Mouse (Mus musculus) heart, embryonic 13.5 days (tissue): ENCODE results near the gene Htra1. TPM values are rescaled to one million over a fixed set of nuclear protein-coding genes. Genes with fewer than 3 reads are reported as not detected.

ENCODE experiments used
- ATAC-seq: fragments of 200-750 bp; cut with Nextera tagmentation; 2 replicates; pipeline ENCODE4 v1.8.0; 2017; ENCODE audit warnings: moderate TSS enrichment; ENCODE audit not compliant: insufficient number of reproducible peaks, low FRiP score, low TSS enrichment; ENCODE audit errors: extremely low read depth
- H3K27ac ChIP-seq: fragments of 300-500 bp; sonication (generic); replicated peaks from 2 replicates; pipeline ENCODE4 v1.5.1; 2015; ENCODE audit warnings: moderate library complexity, mild to moderate bottlenecking, inconsistent platforms
- H3K27me3 ChIP-seq: fragments of 300-500 bp; sonication (generic); replicated peaks from 2 replicates; pipeline ENCODE4 v1.6.1; 2015; ENCODE audit warnings: mild to moderate bottlenecking, inconsistent platforms
- H3K36me3 ChIP-seq: fragments of 300-500 bp; sonication (generic); 2 replicates; pipeline ENCODE4 v1.6.1; 2015; ENCODE audit warnings: mild to moderate bottlenecking, inconsistent platforms
- H3K4me1 ChIP-seq: fragments of 300-500 bp; sonication (generic); 2 replicates; pipeline ENCODE4 v1.6.1; 2015; ENCODE audit warnings: inconsistent platforms
- H3K4me2 ChIP-seq: fragments of 300-500 bp; sonication (generic); 2 replicates; pipeline ENCODE4 v1.6.1; 2015; ENCODE audit warnings: inconsistent platforms, mild to moderate bottlenecking, moderate library complexity
- H3K4me3 ChIP-seq: fragments of 300-500 bp; sonication (generic); 2 replicates; pipeline ENCODE4 v1.5.1; 2015; ENCODE audit warnings: moderate library complexity, mild to moderate bottlenecking, inconsistent platforms
- H3K9ac ChIP-seq: fragments of 300-500 bp; sonication (generic); 2 replicates; pipeline ENCODE4 v1.6.1; 2015; ENCODE audit warnings: inconsistent platforms, mild to moderate bottlenecking, moderate library complexity
- H3K9me3 ChIP-seq: fragments of 300-500 bp; sonication (generic); 2 replicates; pipeline ENCODE4 v1.6.1; 2016; ENCODE audit warnings: inconsistent platforms
- WGBS: fragments of 180-500 bp; shearing (Covaris S2); methylation state at CpG from one replicate; pipeline ENCODE4 v1.1.7; 2015; ENCODE audit warnings: mixed read lengths; 5-methylcytosine and 5-hydroxymethylcytosine counted together
- polyA plus RNA-seq: library from polyadenylated mRNA; unstranded; fragments of >200 nt; fragmentation: Nextera tagmentation; extraction: Ambion mirVana; gene quantifications from 2 replicates; pipeline ENCODE4 v1.2.1, GENCODE M21; 2015

Gene Htra1
- polyA plus RNA-seq, 1 experiment from 2014 or later: 52.9 TPM

DNA sequence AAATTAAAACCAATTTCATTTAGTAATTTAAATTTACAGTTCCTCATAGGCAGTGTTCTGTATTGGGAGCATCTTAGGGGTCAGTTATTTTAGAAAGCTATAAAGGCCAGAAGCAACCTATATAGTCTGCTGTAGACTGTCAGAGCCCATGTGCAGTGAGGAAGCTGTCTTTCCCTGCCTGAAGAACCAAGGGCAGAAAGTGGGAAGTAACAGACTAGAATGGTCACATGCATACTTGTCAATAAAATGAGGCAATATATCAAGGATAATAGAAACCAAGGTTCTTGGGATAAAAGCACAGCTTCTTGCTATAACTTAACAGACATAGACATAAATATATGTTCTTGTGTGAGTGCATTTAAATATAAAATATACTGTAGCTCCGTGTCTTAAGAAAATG lies 33.0 kb upstream of the Htra1 start:
- no peaks in the 10 kb centered on the region for H3K27me3 ChIP-seq
- peaks cover 85% of the 10 kb centered on the region for H3K36me3 ChIP-seq
- no peak overlapping the region for H3K4me3 ChIP-seq
- ATAC-seq: no peak
- no peaks in the 10 kb centered on the region for H3K4me1 ChIP-seq
- H3K9ac ChIP-seq: no peak overlapping the region
- H3K4me2 ChIP-seq: no peak overlapping the region
- 84% methylated on average over 1 of the region's 1 CpGs for WGBS
- H3K27ac ChIP-seq: no peak overlapping the region
- H3K9me3 ChIP-seq: no peaks in the 10 kb centered on the region

DNA sequence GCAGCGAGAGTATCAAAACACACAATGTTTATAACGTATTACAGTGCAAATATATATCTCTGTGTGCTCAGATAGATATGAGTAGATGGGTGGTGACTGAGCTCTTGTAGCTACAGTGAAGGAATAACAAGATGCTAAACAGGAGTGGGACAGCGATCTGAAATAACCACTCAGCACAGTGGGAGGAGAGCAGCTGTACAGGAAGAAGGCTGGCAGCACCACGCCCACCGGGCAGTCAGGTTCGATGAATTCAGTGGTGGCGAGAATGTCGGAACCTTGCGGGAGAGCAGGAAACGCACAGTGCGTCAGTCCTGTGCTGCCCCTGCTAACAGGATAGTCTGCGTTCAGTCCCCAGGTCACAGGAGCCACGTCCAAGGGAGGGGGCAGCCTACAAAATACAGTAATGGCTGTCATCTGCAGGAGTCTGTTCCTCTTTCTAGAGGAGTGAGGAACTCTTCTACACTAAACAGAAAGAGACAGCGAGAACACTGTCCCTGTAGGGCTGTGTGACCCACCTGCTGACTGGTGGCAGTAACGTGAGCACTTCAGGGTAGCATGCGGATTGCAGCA lies 32.3 kb upstream of the Htra1 start:
- no peak overlapping the region for H3K9ac ChIP-seq
- no peaks in the 10 kb centered on the region for H3K4me1 ChIP-seq
- ATAC-seq: no peak
- 83% methylated on average over 16 of the region's 16 CpGs for WGBS
- no peaks in the 10 kb centered on the region for H3K27me3 ChIP-seq
- no peak overlapping the region for H3K27ac ChIP-seq
- H3K36me3 ChIP-seq: peaks cover 86% of the 10 kb centered on the region
- H3K4me3 ChIP-seq: no peak overlapping the region
- no peaks in the 10 kb centered on the region for H3K9me3 ChIP-seq
- H3K4me2 ChIP-seq: no peak overlapping the region

DNA sequence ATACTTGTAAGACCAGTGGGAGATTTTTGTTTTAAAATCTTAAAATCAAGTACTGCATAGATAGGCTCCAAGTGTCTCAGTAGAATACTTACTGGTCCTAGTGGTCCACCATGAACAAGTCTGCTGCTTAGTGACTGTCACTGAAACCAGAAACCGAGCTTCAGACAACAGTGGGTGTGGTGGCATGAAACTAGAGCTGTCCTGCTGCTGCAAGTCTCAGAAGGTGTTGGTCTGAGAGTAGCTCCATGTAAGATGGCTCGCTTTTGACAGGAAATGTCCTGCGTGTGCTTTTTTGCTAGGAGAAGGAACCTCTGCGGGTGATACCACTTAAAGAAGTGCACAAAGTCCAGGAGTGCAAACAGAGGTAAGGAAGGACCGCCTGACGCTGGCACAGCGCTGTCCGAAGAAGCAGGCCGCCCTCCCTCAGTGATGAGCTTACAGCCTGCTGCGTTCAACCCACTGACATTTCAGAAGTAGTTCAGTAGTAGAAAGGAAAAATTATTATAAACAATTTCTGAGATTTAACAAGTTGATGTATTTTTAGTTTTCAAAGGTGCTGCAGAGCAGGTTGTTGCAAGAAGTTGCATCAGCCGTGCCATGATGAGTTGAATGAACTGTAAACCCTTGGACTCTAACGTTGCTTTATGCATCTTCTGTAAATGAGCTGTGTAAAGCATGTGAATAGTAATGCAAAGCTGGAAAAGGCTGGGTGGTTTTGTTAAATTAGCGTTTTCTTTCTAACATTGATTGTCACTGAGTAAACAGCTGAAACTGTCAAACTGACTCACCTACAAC lies 31.1 kb upstream of the Htra1 start:
- Histone ChIP-seq H3K4me2 (no peak overlapping the region), H3K4me1 (no peaks in the 10 kb centered on the region), H3K27ac (no peak overlapping the region), H3K36me3 (peaks cover 87% of the 10 kb centered on the region), H3K27me3 (no peaks in the 10 kb centered on the region), H3K4me3 (no peak overlapping the region), H3K9me3 (no peaks in the 10 kb centered on the region), H3K9ac (no peak overlapping the region)
- 86% methylated on average over 13 of the region's 13 CpGs for WGBS
- no peak for ATAC-seq

DNA sequence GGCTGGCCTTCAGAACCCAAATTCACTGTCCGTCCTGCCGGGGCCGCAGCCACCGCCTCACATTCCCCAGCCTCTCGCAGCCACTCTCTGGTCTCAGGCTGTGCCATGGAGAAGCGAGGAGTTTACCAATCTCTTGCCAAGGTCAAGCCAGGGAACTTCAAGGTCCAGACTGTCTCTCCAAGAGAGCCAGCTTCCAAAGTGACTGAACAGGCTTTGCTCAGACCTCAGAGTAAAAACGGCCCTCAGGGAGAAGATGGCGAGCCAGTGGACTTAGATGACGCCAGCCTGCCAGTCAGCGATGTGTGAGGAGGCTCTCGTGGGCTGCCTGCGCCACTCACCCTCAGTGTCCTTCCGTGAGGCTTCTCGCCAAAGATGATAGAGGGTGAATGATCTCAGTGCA lies 25.1 kb upstream of the Htra1 start:
- H3K27me3 ChIP-seq: no peaks in the 10 kb centered on the region
- no peaks in the 10 kb centered on the region for H3K9me3 ChIP-seq
- H3K4me2 ChIP-seq: no peak overlapping the region
- H3K4me3 ChIP-seq: no peak overlapping the region
- no peak overlapping the region for H3K27ac ChIP-seq
- no peak overlapping the region for H3K9ac ChIP-seq
- H3K36me3 ChIP-seq: peaks cover 77% of the 10 kb centered on the region
- 84% methylated on average over 14 of the region's 14 CpGs for WGBS
- no peaks in the 10 kb centered on the region for H3K4me1 ChIP-seq
- ATAC-seq: no peak

DNA sequence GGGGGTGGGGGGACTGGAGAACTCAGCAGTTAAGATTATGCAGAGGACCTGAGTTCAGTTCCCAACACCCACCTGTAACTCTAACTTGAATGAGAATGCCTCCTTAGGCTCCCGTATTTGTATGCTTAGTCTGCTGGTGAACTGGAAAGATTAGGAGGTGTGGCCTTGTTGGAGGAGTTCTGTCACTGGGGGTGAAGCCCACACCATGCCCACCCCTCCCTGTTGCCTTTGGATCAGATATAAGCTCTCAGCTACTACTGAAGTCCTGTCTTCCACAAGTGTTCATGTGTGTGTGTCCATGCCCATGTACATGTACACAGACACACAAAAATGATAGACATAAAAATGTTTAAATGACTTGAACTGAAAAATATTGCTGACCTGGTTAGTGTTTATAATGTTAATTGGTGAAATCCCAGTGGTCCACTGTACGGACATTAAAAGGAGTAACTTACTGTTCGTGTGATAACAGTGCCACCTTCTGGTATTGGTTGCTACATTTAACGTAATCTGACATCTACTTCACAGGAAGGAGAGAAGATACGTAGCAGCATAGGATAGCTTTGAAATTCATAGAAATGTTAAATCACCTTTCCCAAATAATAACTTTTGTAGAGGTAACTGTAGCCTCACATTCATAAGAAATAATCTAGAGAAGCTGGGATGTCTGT lies 21.1 kb upstream of the Htra1 start:
- Histone ChIP-seq H3K27ac (no peak overlapping the region), H3K27me3 (no peaks in the 10 kb centered on the region), H3K4me1 (no peaks in the 10 kb centered on the region; the same call in 1 of the 2 replicates), H3K4me3 (no peak overlapping the region), H3K9me3 (no peaks in the 10 kb centered on the region), H3K36me3 (peaks cover 43% of the 10 kb centered on the region), H3K9ac (no peak overlapping the region), H3K4me2 (no peak overlapping the region)
- ATAC-seq: no peak
- 43% methylated on average over 5 of the region's 5 CpGs for WGBS

DNA sequence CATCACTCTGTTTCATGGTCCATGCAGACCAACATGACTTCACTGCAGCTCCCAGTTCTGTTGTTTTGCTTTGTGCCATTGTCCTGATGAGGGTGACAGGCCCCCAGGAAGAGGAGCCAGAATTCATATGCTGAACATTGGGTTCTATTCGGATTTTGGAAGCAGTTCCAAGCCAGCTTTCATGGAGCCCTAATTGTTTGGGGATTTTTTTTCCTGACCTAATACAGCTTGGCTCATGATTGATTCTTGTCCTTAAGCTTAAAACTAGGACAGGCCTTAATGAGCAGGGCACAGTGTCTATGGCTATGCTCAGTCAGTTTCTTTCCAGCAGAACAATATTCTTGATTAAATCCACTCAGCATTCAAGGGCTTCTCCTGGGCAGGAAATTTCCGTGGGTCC lies 17.7 kb upstream of the Htra1 start:
- no peak overlapping the region for H3K9ac ChIP-seq
- no peak overlapping the region for H3K27ac ChIP-seq
- no peaks in the 10 kb centered on the region; the same call in 1 of the 2 replicates for H3K4me1 ChIP-seq
- WGBS: 73% methylated on average over 2 of the region's 2 CpGs
- no peak for ATAC-seq
- no peak overlapping the region for H3K4me2 ChIP-seq
- peaks cover 12% of the 10 kb centered on the region for H3K36me3 ChIP-seq
- no peaks in the 10 kb centered on the region for H3K9me3 ChIP-seq
- H3K27me3 ChIP-seq: no peaks in the 10 kb centered on the region
- no peak overlapping the region for H3K4me3 ChIP-seq

DNA sequence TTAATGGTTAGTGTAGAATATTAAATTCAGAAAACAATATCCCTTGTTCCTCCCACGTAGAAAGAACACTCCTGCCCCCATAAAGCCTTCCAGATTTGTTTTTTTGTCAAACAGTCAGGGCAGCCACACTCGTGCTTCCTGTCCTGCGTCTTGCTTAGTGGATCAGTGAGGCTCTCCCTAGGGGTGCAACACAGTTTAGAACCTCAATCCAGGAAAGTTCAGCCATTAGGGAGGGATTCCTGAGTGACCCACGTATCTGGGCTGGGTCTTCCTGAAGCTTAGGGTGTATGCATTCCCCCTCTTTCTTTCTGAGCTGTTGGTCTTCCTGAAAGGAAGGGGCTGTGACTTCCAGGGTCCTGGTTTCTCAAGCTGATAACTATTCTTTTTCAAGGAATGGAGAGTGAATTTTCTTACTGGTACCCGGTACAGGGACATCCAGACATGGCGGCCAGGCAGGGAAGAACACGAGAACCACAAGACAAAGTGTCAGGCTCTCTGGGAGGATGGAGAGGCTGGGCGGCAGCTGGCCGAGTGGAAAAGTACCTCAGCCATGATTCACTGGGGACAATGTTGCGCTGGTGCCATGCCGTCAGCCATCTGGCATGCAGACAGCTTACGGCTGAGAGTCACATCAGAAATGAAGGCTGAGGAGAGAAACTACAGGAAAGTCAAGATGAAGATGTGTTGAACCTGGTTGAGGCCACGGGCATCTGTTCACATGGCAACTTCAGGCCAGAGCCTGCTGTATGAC lies 12.8 kb upstream of the Htra1 start:
- no peak overlapping the region for H3K27ac ChIP-seq

DNA sequence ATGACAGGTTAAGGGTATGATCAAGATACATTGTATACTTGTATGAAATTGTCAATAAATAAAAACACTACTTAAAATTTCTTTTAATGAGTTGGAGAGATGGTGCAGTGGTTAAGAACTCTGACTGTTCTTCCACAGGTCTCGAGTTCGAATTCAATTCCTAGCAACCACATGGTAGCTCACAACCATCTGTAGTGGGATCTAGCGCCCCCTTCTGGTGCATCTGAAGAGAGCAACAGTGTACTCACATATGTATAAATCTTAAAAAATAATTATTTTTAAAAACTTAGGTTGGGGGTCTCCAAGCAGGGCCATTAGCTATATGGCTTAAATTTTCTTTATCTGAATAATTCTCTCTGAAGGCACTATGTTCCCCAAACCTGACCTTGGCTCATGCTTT lies 5.5 kb upstream of the Htra1 start:
- no peak overlapping the region for H3K27ac ChIP-seq
- no peaks in the 10 kb centered on the region for H3K9me3 ChIP-seq
- no peak for ATAC-seq
- H3K9ac ChIP-seq: no peak overlapping the region
- 63% methylated on average over 3 of the region's 3 CpGs for WGBS
- H3K4me1 ChIP-seq: peaks cover 8% of the 10 kb centered on the region
- no peaks in the 10 kb centered on the region for H3K36me3 ChIP-seq
- peaks cover 32% of the 10 kb centered on the region for H3K27me3 ChIP-seq
- H3K4me3 ChIP-seq: no peak overlapping the region
- no peak overlapping the region for H3K4me2 ChIP-seq

More for the DNA sequence above, 12.8 kb upstream of the Htra1 start:
- H3K9ac ChIP-seq: no peak overlapping the region
- no peaks in the 10 kb centered on the region for H3K9me3 ChIP-seq
- H3K4me1 ChIP-seq: no peaks in the 10 kb centered on the region; the same call in 1 of the 2 replicates
- no peaks in the 10 kb centered on the region for H3K36me3 ChIP-seq
- no peaks in the 10 kb centered on the region for H3K27me3 ChIP-seq
- H3K4me2 ChIP-seq: no peak overlapping the region
- no peak for ATAC-seq
- H3K4me3 ChIP-seq: no peak overlapping the region
- 65% methylated on average over 13 of the region's 13 CpGs for WGBS

DNA sequence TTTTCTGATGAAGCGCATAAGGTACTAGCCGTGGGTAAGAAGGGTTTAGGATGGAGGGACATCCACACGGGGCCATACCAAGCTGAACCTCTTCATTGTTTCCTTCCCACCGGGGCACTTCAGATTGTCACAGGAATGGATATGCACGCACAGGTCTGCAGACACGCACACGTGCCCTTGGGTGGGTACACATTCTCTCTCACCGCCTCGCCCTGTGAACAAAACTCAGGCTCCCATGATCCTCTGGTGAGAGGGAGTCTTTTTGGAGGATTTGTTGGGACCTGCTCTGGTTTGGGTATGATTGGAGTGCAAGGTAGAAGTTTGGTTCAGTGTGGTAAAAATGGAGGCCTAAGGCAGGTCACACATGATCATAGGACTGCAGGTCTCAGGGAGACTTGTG lies 3.0 kb upstream of the Htra1 start:
- Histone ChIP-seq H3K27ac (no peak overlapping the region), H3K4me2 (no peak overlapping the region), H3K27me3 (peaks cover 53% of the 10 kb centered on the region), H3K4me3 (no peak overlapping the region), H3K9ac (no peak overlapping the region), H3K9me3 (no peaks in the 10 kb centered on the region), H3K36me3 (no peaks in the 10 kb centered on the region), H3K4me1 (peaks cover 25% of the 10 kb centered on the region)
- 79% methylated on average over 9 of the region's 9 CpGs for WGBS
- no peak for ATAC-seq

DNA sequence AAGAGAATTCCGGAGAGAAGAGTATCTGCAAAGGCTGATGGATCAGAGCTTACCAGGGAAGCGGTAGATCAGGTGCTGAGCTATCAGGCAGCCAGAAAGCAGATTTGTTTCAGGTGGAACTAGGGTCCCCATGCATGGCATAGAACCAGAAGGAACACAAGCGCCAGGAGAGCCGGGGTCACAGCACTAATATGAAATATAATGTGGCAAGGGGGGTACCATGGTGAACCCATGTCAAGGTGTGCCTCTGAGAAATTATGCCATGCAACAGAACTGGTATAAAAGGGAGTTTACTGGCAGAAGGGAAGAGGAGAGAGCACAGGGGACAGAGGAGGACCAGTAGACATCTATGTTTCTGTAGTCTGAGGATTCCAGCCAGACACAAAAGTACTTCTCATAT lies 1.3 kb upstream of the Htra1 start:
- H3K27ac ChIP-seq: no peak overlapping the region
- no peaks in the 10 kb centered on the region for H3K36me3 ChIP-seq
- H3K4me2 ChIP-seq: peak overlapping the region; percentile 96; the same call in 1 of the 2 replicates
- no peak for ATAC-seq
- H3K27me3 ChIP-seq: peaks cover 71% of the 10 kb centered on the region
- H3K9me3 ChIP-seq: no peaks in the 10 kb centered on the region
- H3K9ac ChIP-seq: no peak overlapping the region
- WGBS: 78% methylated on average over 4 of the region's 4 CpGs
- peak overlapping the region; percentile 73; the same call in 1 of the 2 replicates for H3K4me3 ChIP-seq
- peaks cover 40% of the 10 kb centered on the region for H3K4me1 ChIP-seq

DNA sequence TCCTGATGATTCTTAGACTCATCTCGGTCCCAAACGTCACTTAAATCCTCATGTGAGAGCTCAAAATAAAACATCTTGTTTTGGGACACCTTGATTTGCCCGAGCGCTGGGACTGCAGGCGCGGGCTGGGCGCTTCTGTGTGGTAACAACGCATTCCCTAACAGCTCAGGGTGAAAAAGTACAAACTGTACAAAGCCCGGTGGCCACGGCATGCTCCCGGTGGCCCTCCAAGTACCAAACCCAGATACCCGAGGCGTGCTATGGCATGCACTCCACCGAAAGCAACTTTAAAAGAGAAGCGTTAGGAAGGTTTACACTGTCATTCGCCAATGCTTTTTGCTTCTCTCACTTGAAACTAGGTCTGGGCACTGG lies 504 bp upstream of the Htra1 start:
- H3K27me3 ChIP-seq: peaks cover 73% of the 10 kb centered on the region
- H3K36me3 ChIP-seq: no peaks in the 10 kb centered on the region
- 7% methylated on average over 16 of the region's 16 CpGs for WGBS
- H3K4me3 ChIP-seq: peak overlapping the region; percentile 73
- ATAC-seq: no peak
- peak overlapping the region; percentile 85 for H3K9ac ChIP-seq
- no peaks in the 10 kb centered on the region for H3K9me3 ChIP-seq
- H3K4me2 ChIP-seq: peak overlapping the region; percentile 96
- H3K4me1 ChIP-seq: peaks cover 47% of the 10 kb centered on the region
- H3K27ac ChIP-seq: no peak overlapping the region
